Mouse (Mus musculus): ENCODE data around the gene Nfe2l1.
"Not testable (repeated sequence)": the region's sequence is repeated elsewhere in the genome, so short reads cannot be mapped to it uniquely, and the experiment has no call there.

The Nfe2l1 gene

GRCm38 (mm10) chr11:96778061-96778627 lies 51.6 kb downstream of the Nfe2l1 start:
- DNase-seq (ENCODE audit: low read depth), result not testable (repeated sequence)

- DNase-seq (ENCODE audit: low read depth), result peak; percentile 99
Observed at GRCm38 (mm10) chr11:96776968-96777962, 52.5 kb downstream of the Nfe2l1 start, which contains the start of gene Snx11. TSS of gene Snx11 (minus strand) at chr11:96777559.

GRCm38 (mm10) chr11:96776068-96776467 lies 53.7 kb downstream of the Nfe2l1 start:
- DNase-seq (ENCODE audit: low read depth), result peak; percentile 45

- DNase-seq (ENCODE audit: low read depth), result no peak
Observed at GRCm38 (mm10) chr11:96775665-96776064, 54.1 kb downstream of the Nfe2l1 start.

- DNase-seq (ENCODE audit: low read depth), result no peak
Observed at GRCm38 (mm10) chr11:96775063-96775462, 54.7 kb downstream of the Nfe2l1 start.

- peak; percentile 67 for DNase-seq (ENCODE audit: low read depth)
Observed at GRCm38 (mm10) chr11:96774536-96774935, 55.2 kb downstream of the Nfe2l1 start.

GRCm38 (mm10) chr11:96772413-96772812 lies 57.4 kb downstream of the Nfe2l1 start:
- DNase-seq (ENCODE audit: low read depth), result no peak

- DNase-seq (ENCODE audit: low read depth), result no peak
Observed at GRCm38 (mm10) chr11:96771274-96771975, 58.3 kb downstream of the Nfe2l1 start.

GRCm38 (mm10) chr11:96768240-96768639 lies 61.5 kb downstream of the Nfe2l1 start:
- DNase-seq (ENCODE audit: low read depth), result no peak

Measured in 416B (cell line).